Mouse (Mus musculus): ENCODE measurements around the gene Rpl22. TPM values are rescaled to one million over a fixed set of nuclear protein-coding genes. Genes with fewer than 3 reads are reported as not detected.

The Rpl22 gene
- polyA plus RNA-seq, 1 experiment from 2014 or later, result 448 TPM

DNA sequence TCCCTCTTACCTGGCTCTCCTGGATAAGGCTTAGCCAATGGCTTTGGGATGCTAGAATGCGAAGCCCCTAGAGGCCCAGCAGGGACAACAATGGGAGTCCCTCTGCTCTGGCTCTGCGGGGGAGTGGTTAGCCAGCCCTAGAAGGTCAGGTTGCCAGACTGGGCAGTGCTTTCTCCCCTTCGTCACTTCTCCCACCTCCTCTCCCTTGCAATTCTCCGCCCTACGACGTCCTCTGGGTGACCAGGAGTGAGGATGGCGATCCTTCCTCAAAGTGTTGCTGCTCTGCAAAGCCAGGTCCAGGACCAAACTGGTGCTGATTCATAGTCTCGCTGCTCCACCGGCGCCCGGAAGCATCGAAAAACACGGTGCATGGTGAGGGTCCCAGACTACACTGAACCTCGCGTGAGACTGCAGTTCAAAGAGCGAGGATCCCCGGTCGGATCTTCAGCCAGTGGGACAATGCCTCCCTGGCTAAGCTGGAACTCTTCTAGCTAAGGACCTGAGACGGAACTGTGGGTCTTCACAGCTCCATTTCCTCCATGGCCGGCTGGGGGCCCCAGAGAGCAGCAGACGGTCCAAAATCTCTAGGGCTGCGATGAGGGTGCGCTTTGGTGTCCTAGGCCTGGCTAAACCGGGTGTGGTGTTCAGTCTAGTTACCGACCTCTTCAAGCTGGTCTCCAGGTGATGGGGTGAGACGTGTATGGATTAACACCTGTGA is 6.9 kb upstream of the Rpl22 start, which contains the start of gene Rnf207:
Gene Rnf207 (minus strand): TSS at position 477 of the 718 bp plus-strand sequence.
- Histone ChIP-seq H3K4me3 (replicated peaks) (peak within 1 kb of the TSS; percentile 18), H3K9ac (replicated peaks) (peak within 1 kb of the TSS; percentile 38; the same call in 1 of the 2 replicates), H3K9me3 (no peaks in the 10 kb centered on the region), H3K4me2 (peak within 1 kb of the TSS; percentile 43), H3K27me3 (peaks cover 64% of the 10 kb centered on the region), H3K4me1 (replicated peaks) (peaks cover 18% of the 10 kb centered on the region), H3K36me3 (no peaks in the 10 kb centered on the region), H3K27ac (no peak within 1 kb of the TSS)
- no peak for ATAC-seq (ENCODE audit: insufficient number of reproducible peaks, insufficient read depth, low FRiP score, low TSS enrichment, low read depth)
- WGBS, result 5% methylated on average over 26 of the region's 26 CpGs

DNA sequence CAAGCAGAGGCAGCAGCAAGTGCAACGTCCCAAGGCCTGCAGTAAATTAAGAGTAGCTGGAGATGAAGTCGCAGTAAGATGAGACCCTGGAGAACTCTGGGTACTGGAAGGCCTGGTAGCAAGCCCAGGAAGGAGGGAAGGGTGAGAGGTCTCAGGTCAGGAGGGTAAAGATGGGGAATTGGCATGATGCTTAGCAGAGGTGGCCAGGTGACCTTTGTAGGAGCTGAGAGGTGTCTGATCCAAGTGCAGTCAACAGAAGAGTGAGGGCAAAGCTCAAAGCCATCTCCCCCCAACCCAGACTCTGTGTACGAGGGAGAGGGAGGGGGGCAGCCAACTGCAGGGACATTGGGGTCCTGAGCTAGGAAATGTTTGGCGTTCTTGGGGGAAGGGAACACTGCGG is 4.1 kb upstream of the Rpl22 start:
- no peak for ATAC-seq (ENCODE audit: insufficient number of reproducible peaks, insufficient read depth, low FRiP score, low TSS enrichment, low read depth)
- Histone ChIP-seq H3K4me1 (replicated peaks) (peaks cover 4% of the 10 kb centered on the region; the same call in 1 of the 2 replicates), H3K27ac (no peak overlapping the region)

DNA sequence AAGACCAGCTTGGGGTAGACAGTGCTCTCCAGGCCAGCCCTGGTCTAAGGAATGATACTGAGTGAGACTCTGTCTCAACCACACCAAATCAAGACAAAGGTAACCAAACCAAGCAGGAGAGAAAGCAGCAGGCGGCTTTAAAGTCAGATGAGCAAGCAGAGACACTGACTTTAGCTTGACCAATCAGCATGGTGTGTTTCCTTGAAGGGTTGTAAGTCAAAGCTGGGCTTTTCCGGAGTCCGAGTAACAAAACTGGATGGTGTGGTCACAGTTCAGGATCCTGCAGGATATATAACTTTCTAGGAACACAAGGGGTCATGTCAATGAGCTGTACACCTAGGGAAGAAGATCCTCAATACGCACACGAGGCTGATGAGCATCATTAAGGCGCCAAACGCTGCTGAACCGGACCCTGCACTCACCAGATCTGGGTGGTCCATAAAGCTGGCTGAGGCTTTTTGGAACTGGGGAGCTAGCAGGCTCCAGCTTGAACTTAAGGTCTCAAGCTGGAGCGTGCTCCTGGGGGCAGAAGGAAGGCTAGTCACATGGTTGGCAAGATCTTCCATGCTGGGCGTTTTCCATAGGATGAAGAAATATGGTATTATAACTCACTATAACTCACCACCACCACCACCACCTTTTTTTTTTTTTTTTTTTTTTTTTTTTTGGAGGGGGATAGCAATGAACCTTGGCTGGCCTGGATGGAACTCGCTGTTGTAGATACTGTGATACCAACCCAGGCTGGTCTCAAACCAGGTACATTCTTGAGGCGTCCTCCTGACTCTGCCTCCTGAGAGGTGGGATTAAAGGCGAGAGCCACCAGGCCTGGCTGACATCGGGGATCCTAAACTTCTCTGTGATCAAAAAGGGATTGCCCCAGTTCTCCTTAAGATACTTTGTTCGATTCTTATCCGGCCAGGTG is 640 bp upstream of the Rpl22 start:
- H3K9ac ChIP-seq (replicated peaks), result peak overlapping the region; percentile 95; the same call in 1 of the 2 replicates
- peaks cover 13% of the 10 kb centered on the region for H3K4me1 ChIP-seq (replicated peaks)
- no peaks in the 10 kb centered on the region for H3K9me3 ChIP-seq
- no peak overlapping the region for H3K27ac ChIP-seq
- ATAC-seq (ENCODE audit: insufficient number of reproducible peaks, insufficient read depth, low FRiP score, low TSS enrichment, low read depth), result peak; percentile 40
- H3K36me3 ChIP-seq, result peaks cover 26% of the 10 kb centered on the region
- peak overlapping the region; percentile 80 for H3K4me2 ChIP-seq
- 60% methylated on average over 16 of the region's 16 CpGs for WGBS
- peaks cover 9% of the 10 kb centered on the region for H3K27me3 ChIP-seq
- peak overlapping the region; percentile 97 for H3K4me3 ChIP-seq (replicated peaks)

More for the DNA sequence above, 4.1 kb upstream of the Rpl22 start:
- WGBS, result 46% methylated on average over 5 of the region's 5 CpGs
- no peak overlapping the region for H3K9ac ChIP-seq (replicated peaks)
- H3K36me3 ChIP-seq, result no peaks in the 10 kb centered on the region
- peaks cover 36% of the 10 kb centered on the region for H3K27me3 ChIP-seq
- no peak overlapping the region for H3K4me2 ChIP-seq
- no peaks in the 10 kb centered on the region for H3K9me3 ChIP-seq
- H3K4me3 ChIP-seq (replicated peaks), result no peak overlapping the region

DNA sequence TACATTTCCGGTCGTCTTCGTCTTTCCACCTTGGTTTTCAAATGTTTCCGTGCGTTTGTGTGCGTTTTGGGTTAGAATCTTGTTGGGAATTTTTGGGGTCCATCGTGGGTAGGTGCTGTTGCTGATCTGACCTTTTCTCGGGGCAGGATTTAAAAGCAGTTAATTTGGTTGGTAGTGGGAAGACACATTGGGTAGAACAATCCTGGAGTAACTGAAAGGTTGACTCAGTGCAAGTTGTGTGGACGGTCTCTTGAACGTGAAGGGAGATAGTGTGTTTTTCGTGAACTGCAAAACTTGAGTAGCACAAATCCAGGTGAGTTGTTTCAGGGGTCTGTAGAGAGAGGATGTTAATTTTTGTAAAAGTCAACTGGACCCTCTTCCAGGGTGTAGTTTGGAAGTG is 1.0 kb downstream of the Rpl22 start:
- 2% methylated on average over 11 of the region's 11 CpGs for WGBS
- peaks cover 42% of the 10 kb centered on the region for H3K36me3 ChIP-seq
- no peak for ATAC-seq (ENCODE audit: insufficient number of reproducible peaks, insufficient read depth, low FRiP score, low TSS enrichment, low read depth)
- peak overlapping the region; percentile 97 for H3K4me3 ChIP-seq (replicated peaks)
- H3K4me2 ChIP-seq, result peak overlapping the region; percentile 80
- peaks cover 13% of the 10 kb centered on the region for H3K4me1 ChIP-seq (replicated peaks)
- H3K9ac ChIP-seq (replicated peaks), result peak overlapping the region; percentile 95
- H3K9me3 ChIP-seq, result no peaks in the 10 kb centered on the region
- H3K27ac ChIP-seq, result no peak overlapping the region
- peaks cover 3% of the 10 kb centered on the region; the same call in 1 of the 2 replicates for H3K27me3 ChIP-seq

DNA sequence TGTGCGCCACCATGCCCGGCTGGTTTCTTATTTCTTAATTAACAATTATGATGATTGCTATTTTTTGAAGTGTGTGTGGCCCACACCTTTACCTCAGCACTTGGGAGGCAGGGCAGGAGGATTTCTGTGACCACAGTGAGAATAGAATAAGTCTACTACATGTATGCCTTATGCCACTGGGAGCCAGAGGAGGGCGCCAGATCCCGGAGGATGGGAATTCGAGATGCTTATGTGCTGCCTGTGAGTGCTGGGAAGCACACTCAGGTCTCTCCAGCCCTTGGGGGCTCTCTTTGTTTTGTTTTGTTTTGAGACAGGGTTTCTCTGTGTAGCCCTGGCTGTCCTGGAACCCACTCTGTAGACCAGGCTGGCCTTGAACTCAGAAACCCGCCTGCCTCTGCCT is 3.1 kb downstream of the Rpl22 start:
- no peak for ATAC-seq (ENCODE audit: insufficient number of reproducible peaks, insufficient read depth, low FRiP score, low TSS enrichment, low read depth)
- no peak overlapping the region for H3K4me2 ChIP-seq
- H3K9me3 ChIP-seq, result no peaks in the 10 kb centered on the region
- peaks cover 64% of the 10 kb centered on the region for H3K36me3 ChIP-seq
- no peak overlapping the region for H3K9ac ChIP-seq (replicated peaks)
- 78% methylated on average over 6 of the region's 6 CpGs for WGBS
- H3K4me1 ChIP-seq (replicated peaks), result peaks cover 13% of the 10 kb centered on the region
- no peaks in the 10 kb centered on the region for H3K27me3 ChIP-seq
- H3K27ac ChIP-seq, result no peak overlapping the region
- no peak overlapping the region for H3K4me3 ChIP-seq (replicated peaks)

DNA sequence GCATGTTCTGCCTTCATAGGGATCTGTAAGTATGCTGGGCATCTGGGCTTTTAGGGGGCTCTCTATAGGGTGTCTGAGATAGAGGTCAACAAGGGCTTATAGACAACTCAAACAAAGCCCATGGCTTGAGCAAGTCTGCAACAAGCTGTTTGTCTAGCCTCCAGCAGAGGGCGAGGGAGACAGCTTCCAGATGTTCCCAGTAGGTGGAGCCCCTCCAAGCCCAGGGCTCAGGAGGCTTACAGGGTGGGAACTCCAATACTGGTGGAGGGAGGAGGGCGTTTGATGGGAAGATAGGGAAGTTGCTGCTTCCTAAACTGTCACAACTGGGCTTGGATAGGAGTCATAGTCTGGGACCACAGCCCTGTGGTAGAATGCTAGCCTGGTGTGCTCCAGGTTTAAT is 7.4 kb downstream of the Rpl22 start:
- Histone ChIP-seq H3K4me2 (no peak overlapping the region), H3K27me3 (peaks cover 28% of the 10 kb centered on the region), H3K27ac (0 out of 2 replicates have a peak overlapping the region, but pooled peaks have one; percentile 25), H3K4me1 (replicated peaks) (no peaks in the 10 kb centered on the region; the same call in 1 of the 2 replicates), H3K9me3 (no peaks in the 10 kb centered on the region), H3K36me3 (peaks cover 82% of the 10 kb centered on the region), H3K9ac (replicated peaks) (no peak overlapping the region), H3K4me3 (replicated peaks) (no peak overlapping the region)
- WGBS, result 46% methylated on average over 2 of the region's 2 CpGs
- ATAC-seq (ENCODE audit: insufficient number of reproducible peaks, insufficient read depth, low FRiP score, low TSS enrichment, low read depth), result no peak

DNA sequence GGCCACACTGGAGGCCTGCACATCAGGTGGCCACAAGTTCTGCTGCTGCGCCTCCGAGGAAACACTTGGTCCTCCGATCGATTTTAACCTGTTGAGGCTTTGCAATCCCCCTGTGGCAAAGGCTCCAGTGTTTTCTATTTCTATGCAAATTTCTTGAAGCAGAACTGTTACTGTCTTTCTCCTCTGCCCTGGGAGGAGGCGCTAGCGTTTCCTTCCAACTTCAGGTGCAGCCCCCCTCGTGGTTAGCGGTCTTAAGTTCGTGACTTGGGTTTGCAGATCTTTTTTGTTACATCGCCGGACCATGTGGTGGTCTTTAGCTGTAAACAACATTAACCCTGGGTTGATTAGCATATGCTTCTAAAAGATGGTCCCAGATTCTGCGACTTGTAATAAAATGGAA is 8.0 kb downstream of the Rpl22 start:
- Histone ChIP-seq H3K4me1 (replicated peaks) (peaks cover 2% of the 10 kb centered on the region), H3K4me2 (no peak overlapping the region), H3K27me3 (peaks cover 35% of the 10 kb centered on the region), H3K36me3 (peaks cover 76% of the 10 kb centered on the region), H3K9ac (replicated peaks) (no peak overlapping the region), H3K9me3 (no peaks in the 10 kb centered on the region), H3K4me3 (replicated peaks) (no peak overlapping the region), H3K27ac (no peak overlapping the region)
- no peak for ATAC-seq (ENCODE audit: insufficient number of reproducible peaks, insufficient read depth, low FRiP score, low TSS enrichment, low read depth)
- WGBS, result 95% methylated on average over 12 of the region's 12 CpGs

DNA sequence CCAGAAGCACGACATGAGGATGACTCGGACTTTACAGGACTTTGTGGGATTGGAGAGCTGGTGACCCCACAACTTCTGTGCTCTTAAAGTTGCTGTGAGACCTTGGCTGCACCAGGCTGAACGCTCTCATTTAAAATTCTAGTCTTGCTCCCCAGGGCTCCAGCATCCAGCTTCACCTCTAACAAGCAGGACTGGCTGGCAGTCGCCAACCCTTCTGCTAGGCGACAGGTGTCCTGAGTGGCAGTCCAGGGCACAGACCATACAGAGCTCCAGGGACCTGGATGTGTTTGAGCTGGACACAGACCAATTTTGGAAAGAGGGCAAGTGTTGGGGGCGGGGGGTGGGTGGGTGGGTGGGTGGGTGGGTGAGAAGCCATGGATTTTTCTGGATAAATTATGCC is 12.2 kb downstream of the Rpl22 start:
- Histone ChIP-seq H3K9me3 (no peaks in the 10 kb centered on the region), H3K9ac (replicated peaks) (no peak overlapping the region), H3K36me3 (peaks cover 34% of the 10 kb centered on the region), H3K4me2 (no peak overlapping the region), H3K4me1 (replicated peaks) (peaks cover 16% of the 10 kb centered on the region), H3K4me3 (replicated peaks) (no peak overlapping the region), H3K27me3 (peaks cover 76% of the 10 kb centered on the region), H3K27ac (no peak overlapping the region)
- ATAC-seq (ENCODE audit: insufficient number of reproducible peaks, insufficient read depth, low FRiP score, low TSS enrichment, low read depth), result no peak
- 32% methylated on average over 6 of the region's 6 CpGs for WGBS

DNA sequence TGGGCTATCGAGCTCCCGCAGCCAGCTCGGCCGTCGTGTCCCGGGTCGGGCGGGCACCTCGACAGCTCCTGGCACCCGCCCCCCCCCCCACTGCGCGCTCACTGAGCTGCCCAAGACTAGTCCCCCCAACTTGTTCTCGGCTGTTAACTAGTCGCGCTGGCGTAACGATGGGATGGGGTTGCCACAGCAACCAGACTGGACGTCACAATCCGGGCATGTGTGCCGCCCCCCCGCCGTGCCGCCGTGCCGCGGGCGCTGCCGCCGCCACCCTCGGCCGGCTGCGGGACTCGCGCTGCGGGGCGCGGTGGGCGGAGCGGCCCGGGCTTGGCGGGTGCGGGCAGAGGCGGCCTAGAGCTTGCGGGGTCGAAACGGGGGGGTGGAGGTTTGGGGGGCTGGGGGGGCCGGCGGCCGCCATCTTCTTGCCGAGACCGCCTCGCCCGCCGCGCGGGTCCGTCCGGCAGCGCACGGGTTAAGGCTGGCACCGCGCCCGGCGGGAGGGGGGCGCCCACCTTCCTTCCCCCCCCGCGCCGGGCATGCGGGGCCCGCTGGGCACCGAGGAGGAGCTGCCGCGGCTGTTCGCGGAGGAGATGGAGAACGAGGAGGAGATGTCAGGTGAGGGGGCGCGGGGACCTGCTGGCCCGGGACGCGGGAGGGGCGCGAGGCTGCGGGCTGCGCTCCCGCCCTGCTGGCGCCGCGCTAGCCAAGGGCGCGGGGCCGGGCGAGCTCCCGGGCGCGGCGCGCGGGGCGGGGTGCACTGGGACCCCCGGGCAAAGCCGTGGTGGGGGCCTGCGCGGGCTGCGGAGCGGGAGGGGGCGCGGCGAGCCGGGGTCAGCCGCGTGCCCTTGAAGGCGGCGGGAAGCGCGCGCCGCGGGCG is 13.1 kb downstream of the Rpl22 start, which contains the start of gene Chd5:
Gene Chd5 (plus strand): TSS at position 233 of the 874 bp plus-strand sequence.
- Histone ChIP-seq H3K27ac (no peak within 1 kb of the TSS), H3K27me3 (peaks cover 84% of the 10 kb centered on the region), H3K4me2 (peak within 1 kb of the TSS; percentile 99), H3K9me3 (no peaks in the 10 kb centered on the region), H3K36me3 (peaks cover 25% of the 10 kb centered on the region), H3K4me3 (replicated peaks) (peak within 1 kb of the TSS; percentile 62), H3K4me1 (replicated peaks) (peaks cover 16% of the 10 kb centered on the region), H3K9ac (replicated peaks) (peak within 1 kb of the TSS; percentile 66)
- WGBS, result 2% methylated on average over 85 of the region's 120 CpGs
- no peak for ATAC-seq (ENCODE audit: insufficient number of reproducible peaks, insufficient read depth, low FRiP score, low TSS enrichment, low read depth)

DNA sequence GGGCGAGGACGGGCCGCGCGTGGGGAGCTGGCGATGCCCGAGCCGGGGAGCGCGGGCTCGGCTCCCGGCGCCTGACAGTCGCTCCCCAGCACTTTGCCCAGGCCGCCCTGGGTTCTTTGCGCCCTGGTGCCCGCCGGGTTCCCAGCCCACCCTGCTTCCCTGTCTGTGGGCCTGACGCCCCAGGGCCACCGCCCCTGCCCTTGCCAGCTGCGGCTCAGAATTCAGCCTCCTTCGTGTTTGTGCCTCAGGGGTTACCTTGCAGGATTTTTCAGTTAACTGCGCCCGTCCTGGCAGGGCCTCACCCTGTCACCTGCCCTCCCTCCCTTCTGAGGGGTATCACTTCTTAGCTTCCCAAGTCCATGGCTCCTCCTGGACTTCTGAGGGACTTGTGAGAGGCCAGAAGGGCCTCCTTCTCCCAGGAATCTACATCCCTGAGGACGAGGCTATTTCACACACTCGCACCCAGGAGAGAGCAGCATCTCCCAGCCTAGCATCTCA is 13.8 kb downstream of the Rpl22 start:
- WGBS, result 2% methylated on average over 13 of the region's 26 CpGs
- peak overlapping the region; percentile 66 for H3K9ac ChIP-seq (replicated peaks)
- H3K27ac ChIP-seq, result no peak overlapping the region
- ATAC-seq (ENCODE audit: insufficient number of reproducible peaks, insufficient read depth, low FRiP score, low TSS enrichment, low read depth), result no peak
- peaks cover 16% of the 10 kb centered on the region for H3K4me1 ChIP-seq (replicated peaks)
- H3K4me3 ChIP-seq (replicated peaks), result peak overlapping the region; percentile 62
- H3K9me3 ChIP-seq, result no peaks in the 10 kb centered on the region
- H3K36me3 ChIP-seq, result peaks cover 18% of the 10 kb centered on the region
- H3K4me2 ChIP-seq, result peak overlapping the region; percentile 99
- H3K27me3 ChIP-seq, result peaks cover 90% of the 10 kb centered on the region
